Mouse (Mus musculus): ENCODE results near the gene Gpr139. TPM values are rescaled to one million over a fixed set of nuclear protein-coding genes. Genes with fewer than 3 reads are reported as not detected.

The Gpr139 gene
- polyA plus RNA-seq (2017; shearing (Covaris generic)): not detected

GRCm38 (mm10) chr7:119184341-119185143 is at the start of gene Gpr139:
Gene Gpr139 (minus strand): TSS chr7:119184603.

Other genes starting within 250 kb of the Gpr139 start
- gene Gprc5b, start 189.4 kb downstream of the Gpr139 start, polyA plus RNA-seq (2017; shearing (Covaris generic)): 0.72 TPM

Data from activated CD4-positive, CD25-positive, alpha-beta regulatory T cell, adult 9 weeks (primary cell).